Mouse (Mus musculus) subcutaneous adipose tissue, adult 2 months (tissue): ENCODE data around the gene Dpm3. TPM values are rescaled to one million over a fixed set of nuclear protein-coding genes. Genes with fewer than 3 reads are reported as not detected.

Experiments
- polyA plus RNA-seq: library from polyadenylated mRNA; depleted of rRNA; stranded (reverse); fragments of >200 nt; gene quantifications from 2 replicates; pipeline ENCODE4 v1.2.3, GENCODE M21; 2012; ENCODE audit warnings: low replicate concordance; rRNA removed

Gene Dpm3
- 369 and 505 TPM in 2 replicates for polyA plus RNA-seq

GRCm38 (mm10) chr3:89259076-89259475 lies at the start of gene Dpm3:
Gene Dpm3 (plus strand): TSS chr3:89259358.

GRCm38 (mm10) chr3:89214681-89215411 lies 44.3 kb upstream of the Dpm3 start, which contains the start of gene Thbs3:
Gene Thbs3 (plus strand): TSS chr3:89215180.

GRCm38 (mm10) chr3:89226900-89227299 lies 32.3 kb upstream of the Dpm3 start, which contains the start of gene Mtx1:
Gene Mtx1 (minus strand): TSS chr3:89227088.

GRCm38 (mm10) chr3:89228836-89229235 lies 30.3 kb upstream of the Dpm3 start, which contains the start of gene Muc1:
Gene Muc1 (plus strand): TSS chr3:89229057.

GRCm38 (mm10) chr3:89245688-89246171 lies 13.4 kb upstream of the Dpm3 start, which contains the start of gene Krtcap2:
Gene Krtcap2 (plus strand): TSS chr3:89245966.

GRCm38 (mm10) chr3:89246261-89247100 lies 12.7 kb upstream of the Dpm3 start, which contains the start of gene Trim46:
Gene Trim46 (minus strand): TSS chr3:89246309.

GRCm38 (mm10) chr3:89270051-89270755 lies 11.0 kb downstream of the Dpm3 start, which contains the start of gene Slc50a1:
Gene Slc50a1 (minus strand): TSS chr3:89270570.

GRCm38 (mm10) chr3:89280606-89281511 lies 21.7 kb downstream of the Dpm3 start, which contains the start of gene Efna1:
Gene Efna1 (minus strand): TSS chr3:89281142.

Other genes with a start within 250 kb of the Dpm3 start
- gene Rusc1, start 166.0 kb upstream of the Dpm3 start, polyA plus RNA-seq: 34.6 and 53.0 TPM in 2 replicates
- not detected in 2 replicates for gene Gm43738, start 158.3 kb upstream of the Dpm3 start, polyA plus RNA-seq
- 79.2 and 117 TPM in 2 replicates for gene Fdps, start 157.4 kb upstream of the Dpm3 start, polyA plus RNA-seq
- gene Pklr, start 123.2 kb upstream of the Dpm3 start, polyA plus RNA-seq: 1.9 TPM in 1 of 2 replicates, not detected in the other
- gene Hcn3, start 99.2 kb upstream of the Dpm3 start, polyA plus RNA-seq: 0.11 and 1.8 TPM in 2 replicates
- gene Clk2, start 94.6 kb upstream of the Dpm3 start, polyA plus RNA-seq: 52.1 and 101 TPM in 2 replicates
- 176 and 177 TPM in 2 replicates for gene Scamp3, start 81.9 kb upstream of the Dpm3 start, polyA plus RNA-seq
- gene Fam189b, start 76.2 kb upstream of the Dpm3 start, polyA plus RNA-seq: 30.0 and 81.4 TPM in 2 replicates
- 119 and 134 TPM in 2 replicates for gene Gba, start 56.4 kb upstream of the Dpm3 start, polyA plus RNA-seq
- 55.5 and 268 TPM in 2 replicates for gene Thbs3, start 44.2 kb upstream of the Dpm3 start, polyA plus RNA-seq
- 170 and 192 TPM in 2 replicates for gene Mtx1, start 32.3 kb upstream of the Dpm3 start, polyA plus RNA-seq
- 2.8 and 52.8 TPM in 2 replicates for gene Muc1, start 30.3 kb upstream of the Dpm3 start, polyA plus RNA-seq
- gene Krtcap2, start 13.4 kb upstream of the Dpm3 start, polyA plus RNA-seq: 112 and 194 TPM in 2 replicates
- gene Trim46, start 13.0 kb upstream of the Dpm3 start, polyA plus RNA-seq: 5.0 and 16.6 TPM in 2 replicates
- gene Slc50a1, start 11.2 kb downstream of the Dpm3 start, polyA plus RNA-seq: 187 and 197 TPM in 2 replicates
- 42.8 and 59.6 TPM in 2 replicates for gene Efna1, start 21.8 kb downstream of the Dpm3 start, polyA plus RNA-seq
- gene Efna3, start 63.6 kb downstream of the Dpm3 start, polyA plus RNA-seq: 0.56 and 5.8 TPM in 2 replicates
- 3.7 and 48.7 TPM in 2 replicates for gene Efna4, start 78.7 kb downstream of the Dpm3 start, polyA plus RNA-seq
- 211 and 374 TPM in 2 replicates for gene Adam15, start 90.6 kb downstream of the Dpm3 start, polyA plus RNA-seq
- 2.2 and 6.3 TPM in 2 replicates for gene Dcst2, start 102.6 kb downstream of the Dpm3 start, polyA plus RNA-seq
- gene Dcst1, start 105.9 kb downstream of the Dpm3 start, polyA plus RNA-seq: 1.1 and 4.6 TPM in 2 replicates
- gene Zbtb7b, start 135.4 kb downstream of the Dpm3 start, polyA plus RNA-seq: 69.1 and 111 TPM in 2 replicates
- gene Lenep, start 143.4 kb downstream of the Dpm3 start, polyA plus RNA-seq: 0.24 TPM in 1 of 2 replicates, not detected in the other
- 62.8 and 93.5 TPM in 2 replicates for gene Flad1, start 152.5 kb downstream of the Dpm3 start, polyA plus RNA-seq
- gene Cks1b, start 159.0 kb downstream of the Dpm3 start, polyA plus RNA-seq: 46.2 and 57.2 TPM in 2 replicates
- gene Shc1, start 159.1 kb downstream of the Dpm3 start, polyA plus RNA-seq: 109 and 199 TPM in 2 replicates
- gene Pygo2, start 170.9 kb downstream of the Dpm3 start, polyA plus RNA-seq: 30.5 and 69.3 TPM in 2 replicates
- 53.4 and 121 TPM in 2 replicates for gene Pbxip1, start 177.3 kb downstream of the Dpm3 start, polyA plus RNA-seq
- gene Pmvk, start 195.2 kb downstream of the Dpm3 start, polyA plus RNA-seq: 67.3 and 96.9 TPM in 2 replicates